Mouse (Mus musculus) heart, adult 2 months (tissue): ENCODE results near the gene Tle2.

ENCODE experiments used
- CTCF ChIP-seq: fragments of 200-600 bp; IDR thresholded peaks from 2 replicates; pipeline ENCODE4 v1.8.1; 2022; ENCODE audit warnings: antibody characterized with exemption, mild to moderate bottlenecking, moderate library complexity
- POLR2A ChIP-seq: fragments of 200-500 bp; IDR thresholded peaks from 2 replicates; pipeline ENCODE4 v1.6.1; 2011; ENCODE audit warnings: mild to moderate bottlenecking, low read depth, low read length, control low read depth; ENCODE audit not compliant: insufficient read depth

- TF ChIP-seq POLR2A = no peak
- no peak for TF ChIP-seq CTCF
These were observed 29.9 kb downstream of the Tle2 start for GRCm38 (mm10) chr10:81604019-81604967.
